Mouse (Mus musculus) embryonic facial prominence, embryonic 12.5 days (tissue): ENCODE measurements at regions not wholly inside any gene's neighbourhood (a gene's known extent, or its start where the extent isn't known, plus 50 kb on each side); places are given as distances from the start of the nearest gene placed in this dataset.

Experiments used
- ATAC-seq: fragments of 200-750 bp; cut with Nextera tagmentation; 2 replicates; pipeline ENCODE4 v1.8.0; 2017; ENCODE audit not compliant: insufficient number of reproducible peaks, insufficient read depth, low FRiP score, low TSS enrichment
- H3K27ac ChIP-seq: fragments of 300-500 bp; sonication (generic); 2 replicates; pipeline ENCODE4 v1.5.1; 2016; ENCODE audit warnings: mild to moderate bottlenecking
- H3K27me3 ChIP-seq: fragments of 300-500 bp; sonication (generic); 2 replicates; pipeline ENCODE4 v1.6.1; 2016; ENCODE audit warnings: mild to moderate bottlenecking, moderate library complexity
- H3K36me3 ChIP-seq: fragments of 300-500 bp; sonication (generic); 2 replicates; pipeline ENCODE4 v1.6.1; 2016; ENCODE audit warnings: mild to moderate bottlenecking
- H3K4me1 ChIP-seq: fragments of 300-500 bp; sonication (generic); 2 replicates; pipeline ENCODE4 v1.6.1; 2016
- H3K4me2 ChIP-seq: fragments of 300-500 bp; sonication (generic); replicated peaks from 2 replicates; pipeline ENCODE4 v1.6.1; 2016; ENCODE audit warnings: mild to moderate bottlenecking, moderate library complexity
- H3K4me3 ChIP-seq: fragments of 300-500 bp; sonication (generic); 2 replicates; pipeline ENCODE4 v1.5.1; 2016; ENCODE audit warnings: mild to moderate bottlenecking
- H3K9ac ChIP-seq: fragments of 300-500 bp; sonication (generic); 2 replicates; pipeline ENCODE4 v1.6.1; 2016; ENCODE audit warnings: mild to moderate bottlenecking, moderate library complexity
- H3K9me3 ChIP-seq: fragments of 300-500 bp; sonication (generic); 2 replicates; pipeline ENCODE4 v1.6.1; 2016; ENCODE audit warnings: mild to moderate bottlenecking, moderate library complexity
- WGBS: fragments of 180-500 bp; shearing (Covaris S2); methylation state at CpG from one replicate; pipeline ENCODE4 v1.1.7; 2016; 5-methylcytosine and 5-hydroxymethylcytosine counted together

DNA sequence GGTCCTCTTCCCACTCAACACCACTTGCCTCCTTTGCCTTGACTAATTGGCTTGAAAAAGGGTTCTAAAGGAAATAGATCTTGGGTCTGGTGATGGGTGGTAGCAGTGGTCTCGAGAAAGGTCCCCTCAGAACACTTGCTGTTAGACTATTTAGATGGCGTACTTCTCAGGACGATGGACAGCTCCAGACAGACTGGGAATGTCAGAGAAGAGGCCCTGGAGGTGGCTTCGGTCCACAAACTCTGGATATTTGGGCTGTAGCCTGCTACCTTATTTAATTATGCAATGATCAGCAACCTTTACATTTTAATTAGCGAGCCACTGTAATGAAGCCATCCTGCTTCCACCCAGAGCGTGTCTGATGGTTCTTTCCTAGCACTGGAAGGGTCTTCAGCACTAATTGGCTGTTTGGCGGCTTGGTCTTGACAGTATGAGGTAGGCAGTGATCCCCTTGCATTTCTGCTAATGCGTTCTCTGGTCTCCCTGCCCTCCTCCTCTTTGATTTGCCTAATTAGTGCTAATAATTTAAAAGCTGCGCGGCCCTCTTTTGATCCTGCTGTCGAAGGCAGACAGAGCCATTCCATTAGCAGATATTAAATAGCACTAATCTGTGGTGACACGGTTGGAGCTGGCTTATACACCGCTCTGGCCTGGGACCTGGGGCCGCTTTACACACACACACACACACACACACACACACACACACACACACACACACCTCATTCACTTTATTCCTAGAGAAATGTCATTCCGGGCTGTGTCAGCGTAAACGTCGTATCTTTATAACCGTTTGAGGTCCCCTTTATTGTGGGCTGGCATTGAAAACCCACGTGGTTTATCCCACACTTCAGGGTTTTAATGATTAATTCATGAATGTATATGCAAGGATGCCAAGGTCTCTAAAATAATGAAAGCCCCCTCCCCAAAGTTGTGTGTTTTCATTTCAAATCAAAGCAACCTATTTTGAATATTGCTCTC, 76.4 kb upstream of the N4bp1 start:
- WGBS: 74% methylated on average over 20 of the region's 20 CpGs
- ATAC-seq: no peak
- H3K27ac ChIP-seq: no peak overlapping the region

More for the DNA sequence above, 76.4 kb upstream of the N4bp1 start:
- Histone ChIP-seq H3K4me1 (no peaks in the 10 kb centered on the region), H3K4me2 (no peak overlapping the region), H3K36me3 (no peaks in the 10 kb centered on the region), H3K27me3 (no peaks in the 10 kb centered on the region), H3K4me3 (no peak overlapping the region), H3K9ac (no peak overlapping the region), H3K9me3 (no peaks in the 10 kb centered on the region)
